ENCODE assay signal across 26 mouse cellular contexts in the genomic region with DNA sequence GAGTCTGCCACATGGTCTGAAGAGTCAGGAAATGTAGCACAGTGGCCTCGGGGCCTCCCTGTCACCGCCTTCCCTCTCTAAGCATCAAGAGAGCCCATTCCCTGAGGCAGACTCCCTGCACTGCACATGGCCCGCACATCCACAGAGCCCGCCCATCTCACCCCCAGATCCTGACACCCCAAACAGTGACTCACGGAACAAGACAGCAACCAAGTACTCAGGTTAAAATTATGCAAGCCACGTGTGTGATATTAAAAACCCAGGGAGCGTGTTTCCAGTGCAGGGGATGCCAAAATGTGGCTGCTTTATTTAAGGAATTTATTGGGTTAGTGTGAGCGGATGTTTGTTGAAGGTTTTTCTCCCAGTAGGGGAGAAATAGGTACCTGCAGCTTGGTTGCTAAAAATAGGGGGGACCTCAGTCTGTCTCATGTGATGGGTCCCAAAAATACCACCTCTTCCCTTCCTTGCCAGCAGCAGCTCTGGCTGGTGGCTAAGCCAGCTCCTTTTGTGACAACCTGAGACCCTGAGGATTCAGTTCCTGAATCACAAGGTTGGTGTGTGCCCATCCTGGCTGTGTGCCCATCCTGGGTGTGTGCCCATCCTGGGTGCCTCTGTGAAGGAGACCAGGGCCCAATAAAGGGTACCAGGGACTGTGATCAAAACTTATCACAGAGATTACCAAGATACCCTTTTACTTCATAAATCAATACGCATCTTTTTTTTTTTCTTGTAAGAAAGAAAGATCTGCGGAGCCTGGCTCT. TPM values are rescaled to one million over a fixed set of nuclear protein-coding genes. Genes with fewer than 3 reads are reported as not detected.
DNase-seq lines count a peak whose midpoint lies in the region; TF ChIP-seq lines count a peak whose summit lies in the region.
"Had no signal": no experiment of that assay in that cellular context is flagged by ENCODE, and none has a peak within 500 bp of the region (broad histone marks: within the 10 kb centered on the region; RNA-seq: fewer than 3 reads in every experiment).

No protein-coding gene starts in this region.

- H3K4me3 ChIP-seq in left cerebral cortex, adult 2 months = no peak overlapping the region
- H3K4me3 ChIP-seq: embryonic facial prominence, embryonic 12.5 days; erythroblast, embryonic 14.5 days; forebrain, embryonic 13.5 days; heart, embryonic 10.5 days; hindbrain, embryonic 12.5 days; limb, embryonic 13.5 days; lung, embryonic 15.5 days; midbrain, embryonic 10.5 days; stomach, embryonic 15.5 days had no signal

- peak; percentile 81 to 82 for DNase-seq in frontal cortex, adult 2 months (ENCODE audit: extremely low spot score in 1 of 2, low spot score in 1 of 2)
- DNase-seq in frontal cortex, postnatal 10 days (ENCODE audit: low spot score in 2 of 2) = no peak
- peak; percentile 65 to 70 for DNase-seq in left cerebral cortex, adult 18-20 months (ENCODE audit: low spot score in 2 of 2)
- no peak for DNase-seq in left cerebral cortex, postnatal 10 days (ENCODE audit: extremely low spot score in 1 of 2, low spot score in 2 of 2)
- DNase-seq in left cerebral cortex, adult 2 months (ENCODE audit: extremely low spot score in 1 of 2, low spot score in 2 of 2) = peak; percentile 47 to 68
- DNase-seq in right cerebral cortex, postnatal 36 days (ENCODE audit: low spot score in 2 of 2) = peak; percentile 71 to 85
- no peak for DNase-seq in lung, postnatal 14 days
- DNase-seq: adrenal gland, postnatal 36 days; B cell, adult 2 months; cerebellum, adult 2 months; gastrocnemius, postnatal 25 days; kidney, adult 2 months; kidney, postnatal 14 days; retina, postnatal 1 day; thymus, adult 2 months had no signal

- peak overlapping the region; percentile 38 for H3K27ac ChIP-seq in left cerebral cortex, adult 2 months
- H3K27ac ChIP-seq: embryonic facial prominence, embryonic 12.5 days; forebrain, embryonic 13.5 days; heart, embryonic 10.5 days; hindbrain, embryonic 12.5 days; limb, embryonic 13.5 days; liver, embryonic 14.5 days; lung, embryonic 15.5 days; macrophage; midbrain, embryonic 10.5 days; stomach, embryonic 15.5 days had no signal

- TF ChIP-seq CTCF in left cerebral cortex, adult 2 months (IDR thresholded peaks at IDR 0.05) = no peak

- intact Hi-C loops in left cerebral cortex, postnatal 10 days (cut with DNase I) = no loop called here
- intact Hi-C loops in left cerebral cortex, adult 2 months (cut with DNase I) = no loop called here

RNA-seq across cellular contexts. Expression of a gene that starts 9.1 kb away (rescaled TPM):
- 60.4 and 66.5 TPM in 2 replicates for polyA plus RNA-seq in frontal cortex, adult 2 months (2012; rRNA removed)
- total RNA-seq in left cerebral cortex, adult 18-20 months (2021) = 10 to 100 TPM; 75.1 to 77.0 TPM
- 100 to 1,000 TPM; 118 to 135 TPM for total RNA-seq in left cerebral cortex, postnatal 10 days (2021)
- total RNA-seq in left cerebral cortex, adult 2 months (2021) = 10 to 100 TPM; 69.9 to 79.7 TPM
- polyA plus RNA-seq: erythroblast, embryonic 14.5 days had no signal

Comparison
In these comparisons a context has a peak if more than half of its experiments do, and no peak if none do; other contexts are left out.
1. DNase-seq: peak in frontal cortex, adult 2 months (2 of 2), left cerebral cortex, adult 18-20 months (2 of 2), left cerebral cortex, adult 2 months (2 of 2) and right cerebral cortex, postnatal 36 days (2 of 2); none in frontal cortex, postnatal 10 days (0 of 2), left cerebral cortex, postnatal 10 days (0 of 2) and lung, postnatal 14 days (single experiment).